Mouse (Mus musculus) fibroblast of lung, adult 2 months (primary cell): ENCODE data around the gene Lpgat1.

Source experiments
- DNase-seq: peaks from one replicate; pipeline ENCODE4 v3.0.0-alpha.2; 2011; ENCODE audit warnings: low read depth

Lpgat1 gene

GRCm38 (mm10) chr1:191733822-191734221 lies 16.2 kb downstream of the Lpgat1 start:
- DNase-seq, result no peak

- DNase-seq, result no peak
These were observed 18.8 kb downstream of the Lpgat1 start for GRCm38 (mm10) chr1:191736425-191736824.

GRCm38 (mm10) chr1:191737871-191738270 lies 20.2 kb downstream of the Lpgat1 start:
- no peak for DNase-seq

GRCm38 (mm10) chr1:191738726-191739125 lies 21.1 kb downstream of the Lpgat1 start:
- no peak for DNase-seq

- no peak for DNase-seq
These were observed 23.1 kb downstream of the Lpgat1 start for GRCm38 (mm10) chr1:191740587-191741361.

- no peak for DNase-seq
These were observed 24.0 kb downstream of the Lpgat1 start for GRCm38 (mm10) chr1:191741635-191742034.

- no peak for DNase-seq
These were observed 30.8 kb downstream of the Lpgat1 start for GRCm38 (mm10) chr1:191748431-191748830.

- no peak for DNase-seq
These were observed 39.0 kb downstream of the Lpgat1 start for GRCm38 (mm10) chr1:191756520-191757199.

GRCm38 (mm10) chr1:191774106-191774505 lies 56.5 kb downstream of the Lpgat1 start:
- DNase-seq, result no peak

GRCm38 (mm10) chr1:191775116-191775515 lies 57.5 kb downstream of the Lpgat1 start:
- no peak for DNase-seq

- DNase-seq, result no peak
These were observed 59.9 kb downstream of the Lpgat1 start for GRCm38 (mm10) chr1:191777521-191777920.

GRCm38 (mm10) chr1:191780470-191780869 lies 62.8 kb downstream of the Lpgat1 start:
- no peak for DNase-seq

GRCm38 (mm10) chr1:191785108-191785507 lies 67.5 kb downstream of the Lpgat1 start:
- DNase-seq, result no peak

GRCm38 (mm10) chr1:191786255-191786654 lies 68.6 kb downstream of the Lpgat1 start:
- no peak for DNase-seq

- DNase-seq, result no peak
These were observed 69.7 kb downstream of the Lpgat1 start for GRCm38 (mm10) chr1:191787379-191787778.

- DNase-seq, result no peak
These were observed 75.4 kb downstream of the Lpgat1 start for GRCm38 (mm10) chr1:191792991-191793390.

- no peak for DNase-seq
These were observed 76.4 kb downstream of the Lpgat1 start for GRCm38 (mm10) chr1:191793888-191794532.

- DNase-seq, result no peak
These were observed 78.7 kb downstream of the Lpgat1 start for GRCm38 (mm10) chr1:191796238-191796896.

- DNase-seq, result no peak
These were observed 84.6 kb downstream of the Lpgat1 start for GRCm38 (mm10) chr1:191802093-191802819.

- DNase-seq, result no peak
These were observed 85.4 kb downstream of the Lpgat1 start for GRCm38 (mm10) chr1:191802820-191803655.

GRCm38 (mm10) chr1:191804747-191805146 lies 87.1 kb downstream of the Lpgat1 start:
- no peak for DNase-seq
